Mouse (Mus musculus) CD4-positive helper T cell, adult 2 months (primary cell): ENCODE data around the gene Naa80.
A peak's percentile ranks its signal among the peaks of the same experiment; 100 is the strongest.

ENCODE experiments used
- DNase-seq: peaks from one replicate; pipeline ENCODE4 v3.0.0-alpha.2; 2012; ENCODE audit warnings: low read depth, missing footprints, low spot score

The Naa80 gene

GRCm38 (mm10) chr9:107618778-107619545 lies 40.3 kb downstream of the Naa80 start:
- DNase-seq: no peak

- no peak for DNase-seq
Measured at GRCm38 (mm10) chr9:107619546-107619879, 40.8 kb downstream of the Naa80 start.

GRCm38 (mm10) chr9:107620954-107621353 lies 42.3 kb downstream of the Naa80 start:
- DNase-seq: no peak

GRCm38 (mm10) chr9:107624539-107624938 lies 45.9 kb downstream of the Naa80 start:
- DNase-seq: peak; percentile 80

GRCm38 (mm10) chr9:107624951-107625350 lies 46.3 kb downstream of the Naa80 start:
- no peak for DNase-seq

GRCm38 (mm10) chr9:107625351-107626128 lies 46.9 kb downstream of the Naa80 start:
- DNase-seq: no peak

- no peak for DNase-seq
Measured at GRCm38 (mm10) chr9:107626158-107626843, 47.6 kb downstream of the Naa80 start.

- DNase-seq: peak; percentile 80
Measured at GRCm38 (mm10) chr9:107626844-107627277, 48.2 kb downstream of the Naa80 start.

- no peak for DNase-seq
Measured at GRCm38 (mm10) chr9:107627387-107628255, 48.9 kb downstream of the Naa80 start.

- DNase-seq: peak; percentile 52
Measured at GRCm38 (mm10) chr9:107628721-107629410, 50.2 kb downstream of the Naa80 start.

GRCm38 (mm10) chr9:107629411-107629730 lies 50.7 kb downstream of the Naa80 start:
- DNase-seq: peak; percentile 58

GRCm38 (mm10) chr9:107629901-107630425 lies 51.3 kb downstream of the Naa80 start:
- peak; percentile 66 for DNase-seq

- no peak for DNase-seq
Measured at GRCm38 (mm10) chr9:107630576-107630975, 51.9 kb downstream of the Naa80 start.

GRCm38 (mm10) chr9:107631311-107631826 lies 52.7 kb downstream of the Naa80 start:
- DNase-seq: no peak

GRCm38 (mm10) chr9:107631861-107632260 lies 53.2 kb downstream of the Naa80 start:
- no peak for DNase-seq

GRCm38 (mm10) chr9:107632478-107632877 lies 53.8 kb downstream of the Naa80 start:
- no peak for DNase-seq

GRCm38 (mm10) chr9:107633091-107633660 lies 54.5 kb downstream of the Naa80 start:
- peak; percentile 92 for DNase-seq
